Mouse (Mus musculus): ENCODE results near the gene Cd9.

The Cd9 gene

DNA sequence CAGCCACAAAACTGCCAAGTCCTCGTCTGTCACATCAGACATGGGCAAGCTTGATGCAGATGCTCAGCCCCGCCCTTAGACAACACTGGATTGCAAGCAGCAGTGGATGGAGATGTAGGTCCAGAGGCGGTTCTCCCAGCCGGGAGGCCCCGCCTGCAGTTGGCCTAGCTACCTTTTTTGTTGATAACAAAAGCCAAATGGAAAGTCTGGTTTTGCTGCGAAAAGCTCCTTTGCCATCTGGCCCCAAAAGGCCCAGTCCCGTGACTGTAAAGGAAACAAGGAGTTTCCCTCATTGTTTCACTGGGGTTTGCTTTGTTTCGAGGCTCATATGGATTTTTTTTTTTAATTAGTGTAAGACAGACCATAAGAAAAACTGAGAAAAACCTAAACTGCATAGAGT, 18.5 kb downstream of the Cd9 start:
- DNase-seq (ENCODE audit: low spot score in 2 of 2), result no peak

DNA sequence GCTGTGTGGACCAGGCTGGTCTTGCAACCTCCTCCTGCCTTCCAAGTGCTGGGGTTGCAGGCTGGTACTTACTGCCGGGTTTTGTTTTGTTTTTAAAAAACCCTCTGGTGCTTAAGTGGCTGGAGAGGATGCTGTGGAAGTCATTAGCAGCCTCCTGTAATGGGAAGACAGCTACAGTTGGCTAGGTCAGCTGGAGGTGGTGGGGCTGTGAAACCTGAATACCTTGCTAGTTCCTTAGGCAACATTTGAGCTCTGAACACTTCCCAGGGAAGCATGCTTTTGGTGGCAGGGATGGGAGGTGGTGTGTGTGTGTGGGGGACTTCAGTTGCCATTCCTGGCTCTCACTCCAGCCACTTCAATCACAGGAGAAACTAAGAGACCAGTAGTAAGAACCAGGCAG, 19.4 kb downstream of the Cd9 start:
- DNase-seq (ENCODE audit: low spot score in 2 of 2), result no peak

DNA sequence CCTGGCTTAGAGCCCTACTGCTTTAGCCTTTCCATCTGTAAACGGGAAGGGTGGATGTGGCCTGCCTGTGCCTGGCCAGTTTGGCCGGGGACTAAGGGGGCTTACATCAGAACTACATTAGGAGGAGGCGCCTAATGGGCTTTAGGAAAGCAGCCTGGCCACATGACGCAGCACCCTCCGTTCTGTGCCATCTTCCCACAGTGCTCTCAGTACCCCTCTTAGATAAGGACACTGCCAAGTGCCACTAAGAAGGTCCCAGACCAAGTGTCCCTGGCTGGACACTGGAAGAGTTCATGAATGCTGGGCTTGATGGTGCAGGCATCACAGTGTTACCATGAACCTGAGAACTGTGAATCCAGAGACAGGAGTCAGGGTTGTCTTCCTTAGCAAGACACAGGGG, 20.7 kb downstream of the Cd9 start:
- no peak for DNase-seq (ENCODE audit: low spot score in 2 of 2)

DNA sequence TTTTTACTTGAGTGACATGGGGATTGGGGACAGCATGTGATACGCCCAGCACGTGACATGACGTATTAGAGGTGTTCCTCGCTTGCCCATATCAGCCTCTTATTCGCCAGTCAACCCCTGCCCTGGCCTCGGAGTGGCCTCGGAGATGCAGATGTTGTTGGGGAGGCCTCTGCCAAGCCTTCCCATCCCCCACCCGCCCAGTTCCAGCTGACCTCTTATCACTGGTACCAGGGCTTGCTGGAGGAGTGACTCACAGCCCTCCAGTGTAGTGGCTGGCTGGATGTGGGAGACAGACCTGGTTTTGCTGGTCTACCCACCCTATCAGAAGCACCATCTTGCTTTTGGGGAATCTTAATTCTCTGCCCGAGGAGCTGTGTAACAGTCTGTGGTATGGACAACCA, 21.3 kb downstream of the Cd9 start:
- DNase-seq (ENCODE audit: low spot score in 2 of 2), result no peak

DNA sequence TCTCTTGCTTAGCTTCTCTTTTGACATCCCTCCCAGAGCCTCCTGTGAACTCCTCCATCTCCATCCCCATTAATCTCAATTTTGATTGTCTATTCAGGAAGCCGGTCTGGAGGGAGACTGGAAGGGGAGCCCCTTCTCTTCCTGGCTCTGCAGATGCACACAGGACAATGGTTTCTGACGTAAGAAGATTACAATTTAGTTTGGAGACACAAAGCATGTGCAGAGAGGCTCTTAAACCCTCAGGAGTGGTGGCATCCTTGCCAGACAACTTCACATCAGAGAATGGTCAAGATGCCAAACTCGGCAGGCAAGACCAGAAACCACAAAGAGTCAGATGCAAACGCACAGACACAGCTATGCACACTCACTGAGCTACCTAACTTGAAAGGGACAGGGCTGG, 22.7 kb downstream of the Cd9 start:
- DNase-seq (ENCODE audit: low spot score in 2 of 2), result no peak

DNA sequence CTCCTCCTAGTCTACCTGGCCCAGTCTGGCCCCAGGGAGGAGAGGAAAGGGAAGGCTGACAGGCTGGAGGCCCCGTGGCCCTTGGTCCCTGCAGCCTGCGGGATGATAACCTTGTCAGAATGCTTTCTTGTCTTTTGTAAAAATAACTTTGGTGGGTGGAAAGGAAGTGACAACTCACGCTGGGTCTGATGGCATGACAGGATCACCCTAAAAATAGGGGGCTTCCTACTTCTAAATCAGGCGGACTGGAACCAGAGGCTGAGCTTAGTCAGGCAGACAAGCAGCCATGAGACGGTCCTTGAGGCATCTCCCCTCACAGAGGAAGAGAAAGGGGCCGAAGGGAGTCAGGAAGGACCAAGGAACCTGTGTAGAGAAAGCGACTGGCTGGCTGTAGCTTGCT, 23.3 kb downstream of the Cd9 start:
- DNase-seq (ENCODE audit: low spot score in 2 of 2), result no peak

DNA sequence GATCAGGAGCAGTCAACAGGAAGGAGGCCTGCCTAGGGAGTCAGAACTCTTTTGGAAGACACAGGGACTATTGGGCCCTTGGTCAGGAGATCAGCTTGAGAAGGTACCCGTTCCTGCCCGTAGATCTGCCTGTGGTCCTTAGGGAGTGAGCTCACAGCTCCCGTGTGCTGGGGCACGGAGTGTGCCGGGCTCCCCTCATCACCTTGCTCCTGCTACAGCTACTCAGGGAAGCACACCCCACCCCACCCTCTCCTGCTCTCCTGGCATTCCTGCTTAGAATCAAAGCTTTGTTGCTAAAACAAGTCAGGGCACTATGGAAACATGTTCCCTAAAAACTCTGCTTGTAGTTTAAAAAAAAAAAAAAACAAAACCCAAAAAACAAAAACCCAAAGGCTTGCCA, 24.0 kb downstream of the Cd9 start:
- DNase-seq (ENCODE audit: low spot score in 2 of 2), result no peak

DNA sequence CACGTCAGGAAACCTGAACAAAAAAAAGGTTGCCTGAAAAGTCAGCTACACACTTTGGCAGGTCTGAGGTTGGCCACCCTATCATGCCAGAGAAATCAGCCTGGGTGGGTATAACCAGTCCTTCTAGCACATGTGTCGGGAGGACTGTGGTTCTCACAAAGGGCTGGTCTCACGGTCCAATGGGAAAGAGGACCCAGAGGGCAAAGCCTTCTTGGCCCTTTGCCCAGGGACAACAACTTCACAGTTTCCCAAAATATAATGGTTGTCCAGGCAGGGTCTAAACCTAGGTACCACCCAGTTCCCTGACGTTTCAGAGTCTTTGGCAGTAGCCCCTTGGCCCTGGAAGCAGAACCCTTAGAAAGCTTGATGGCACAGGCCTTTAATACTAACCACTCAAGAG, 25.4 kb downstream of the Cd9 start:
- no peak for DNase-seq (ENCODE audit: low spot score in 2 of 2)

DNA sequence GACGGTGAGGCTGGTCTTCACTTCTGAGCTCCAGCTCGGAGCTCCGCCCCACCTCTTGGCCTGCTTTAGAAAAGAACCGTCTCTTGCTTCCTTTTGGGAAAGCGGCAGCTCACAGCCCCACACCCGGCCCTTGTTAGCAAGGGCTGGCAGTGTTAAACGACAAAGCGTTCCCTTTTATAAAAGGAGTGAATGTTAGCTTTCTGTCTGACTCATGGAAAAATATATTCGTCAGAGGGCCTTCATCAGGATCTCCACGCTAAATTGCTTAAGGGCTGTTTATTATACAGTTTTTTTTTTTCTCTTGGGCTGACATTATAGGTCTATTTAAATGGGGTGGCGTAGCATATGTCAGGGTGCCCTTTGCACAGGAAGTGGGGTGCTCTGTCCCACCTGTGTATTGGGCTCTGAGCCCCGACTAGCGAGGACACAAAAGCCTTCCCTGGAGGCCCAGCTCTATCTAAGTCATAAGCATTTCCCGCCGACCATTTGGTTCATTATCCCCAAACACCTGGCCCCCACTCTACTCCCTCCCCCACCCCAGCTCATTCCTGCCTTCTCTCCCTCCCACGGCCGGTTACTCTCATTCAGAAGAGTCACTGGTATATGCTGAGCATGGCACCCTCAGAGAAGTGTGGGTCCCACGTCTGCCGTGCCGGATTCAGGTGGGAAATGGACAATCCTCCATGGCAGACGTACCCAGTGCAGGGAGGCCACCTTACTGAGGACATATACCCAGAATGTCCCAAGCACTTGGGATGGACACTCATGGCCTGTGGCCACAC, 26.2 kb downstream of the Cd9 start:
- DNase-seq (ENCODE audit: low spot score in 2 of 2), result no peak

DNA sequence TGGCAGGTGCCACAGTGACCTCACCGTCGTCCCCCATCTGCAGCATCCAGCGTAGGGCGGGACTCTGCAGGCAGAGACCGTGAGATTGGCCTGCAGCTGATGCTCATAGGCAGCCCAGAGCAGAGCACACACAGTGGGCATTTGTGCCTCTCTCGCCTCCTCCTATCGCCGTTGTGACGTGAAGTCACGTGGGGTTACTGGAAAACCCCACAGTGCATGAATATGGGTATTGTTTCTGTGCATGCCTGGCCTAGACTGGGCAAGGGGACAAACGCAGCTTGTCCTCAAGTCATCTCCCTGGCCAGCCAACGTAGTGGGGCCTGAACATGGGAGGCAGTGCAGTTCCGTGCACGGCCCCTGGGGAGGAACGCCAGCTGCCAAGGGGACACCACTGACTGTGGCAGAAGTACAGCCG, 27.3 kb downstream of the Cd9 start:
- DNase-seq (ENCODE audit: low spot score in 2 of 2), result peak; percentile 67 to 79

DNA sequence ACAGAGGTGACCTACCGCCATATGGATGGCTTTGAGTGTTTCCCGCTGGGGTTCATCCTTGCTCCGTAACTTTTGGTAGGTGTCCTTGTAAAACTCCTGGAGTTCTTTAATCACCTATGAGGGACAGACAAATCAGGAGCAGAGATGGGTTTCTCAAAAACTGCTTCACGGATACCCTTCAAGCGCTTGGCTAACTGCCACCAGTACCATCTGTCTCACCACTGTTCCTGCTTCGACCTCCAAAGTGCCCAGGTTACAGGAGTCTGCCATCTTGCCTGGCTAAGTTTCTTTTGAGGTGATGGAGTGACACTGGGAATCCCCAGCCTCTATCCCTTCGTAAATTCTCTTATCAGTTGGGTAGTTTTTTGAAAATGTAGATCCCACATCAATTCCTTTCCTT, 32.3 kb downstream of the Cd9 start:
- no peak for DNase-seq (ENCODE audit: low spot score in 2 of 2)

DNA sequence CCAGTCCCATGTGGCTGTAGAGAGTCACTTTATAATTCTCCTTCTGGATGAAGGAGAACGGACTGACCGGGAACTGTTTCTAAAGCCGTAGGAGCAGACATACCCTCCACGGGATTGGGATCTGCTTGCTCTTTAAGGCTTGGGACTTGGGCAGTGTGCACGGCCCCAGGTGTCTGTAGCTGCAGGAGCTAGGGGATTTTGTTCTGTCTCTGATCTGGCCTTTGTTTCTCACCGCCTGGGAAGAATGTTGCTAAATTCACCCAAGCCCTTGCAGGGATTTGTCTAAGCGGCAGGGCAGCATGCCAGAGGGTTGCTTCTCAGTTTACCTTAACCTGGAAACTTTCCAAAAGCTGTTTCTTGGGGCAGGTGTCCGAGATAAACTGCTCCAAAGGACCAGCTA, 32.8 kb downstream of the Cd9 start:
- DNase-seq (ENCODE audit: low spot score in 2 of 2), result no peak

DNA sequence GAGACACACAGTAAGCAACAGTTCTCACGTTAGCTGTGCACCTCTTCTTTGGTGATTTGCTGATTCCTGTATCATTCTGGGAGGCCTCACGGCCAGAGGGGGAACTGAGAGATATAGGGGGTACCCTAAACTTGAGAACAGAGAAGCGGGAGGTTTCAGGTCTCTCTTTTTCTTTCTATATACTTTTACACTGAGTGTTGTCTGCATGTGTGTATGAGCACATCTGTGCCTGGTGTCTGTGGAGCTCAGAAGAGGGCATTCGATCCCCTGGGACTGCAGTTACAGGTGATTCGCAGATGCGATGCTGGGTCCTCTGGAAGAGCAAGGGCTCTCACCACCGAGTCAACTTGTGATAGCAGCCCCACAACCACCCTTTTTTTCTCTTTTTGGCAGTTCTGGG, 33.3 kb downstream of the Cd9 start:
- no peak for DNase-seq (ENCODE audit: low spot score in 2 of 2)

DNA sequence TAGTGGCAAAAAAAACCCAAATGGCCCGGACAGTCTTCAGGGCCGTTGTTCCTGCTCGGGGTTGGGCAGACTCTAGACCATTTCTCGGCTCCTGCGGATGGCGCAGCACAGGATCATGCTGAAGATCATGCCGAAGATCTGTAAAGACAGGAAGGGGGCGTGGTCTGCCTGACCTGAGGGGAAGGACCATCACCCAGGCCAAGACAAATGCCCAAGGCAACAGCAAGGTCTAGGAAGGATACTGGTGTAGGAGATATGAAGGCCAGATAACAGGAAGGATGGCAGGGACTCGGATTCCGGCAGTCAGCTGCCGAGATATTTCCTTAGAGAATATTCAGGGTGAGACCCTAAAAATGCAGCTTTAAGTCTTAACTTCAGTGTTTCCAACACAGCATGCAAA, 34.0 kb downstream of the Cd9 start:
- no peak for DNase-seq (ENCODE audit: low spot score in 2 of 2)

DNA sequence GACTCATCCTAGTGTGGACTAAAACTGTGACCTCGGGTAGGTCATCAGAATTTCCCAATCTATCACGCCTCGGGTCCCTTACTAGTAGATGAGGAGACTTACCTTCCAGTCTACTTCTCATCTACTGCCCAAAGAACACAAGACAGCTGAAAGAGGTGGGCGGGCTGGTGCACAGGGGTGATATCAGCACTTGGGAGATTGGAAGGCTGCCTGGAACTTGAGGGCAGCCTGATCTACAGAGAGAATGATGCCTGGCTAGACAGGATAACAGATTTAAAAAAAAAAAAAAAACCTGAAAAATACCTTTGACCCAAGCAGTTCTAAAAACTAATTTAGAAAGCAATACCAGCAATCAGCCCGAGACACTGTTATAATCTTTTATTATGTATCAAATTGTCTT, 34.7 kb downstream of the Cd9 start:
- DNase-seq (ENCODE audit: low spot score in 2 of 2), result no peak

DNA sequence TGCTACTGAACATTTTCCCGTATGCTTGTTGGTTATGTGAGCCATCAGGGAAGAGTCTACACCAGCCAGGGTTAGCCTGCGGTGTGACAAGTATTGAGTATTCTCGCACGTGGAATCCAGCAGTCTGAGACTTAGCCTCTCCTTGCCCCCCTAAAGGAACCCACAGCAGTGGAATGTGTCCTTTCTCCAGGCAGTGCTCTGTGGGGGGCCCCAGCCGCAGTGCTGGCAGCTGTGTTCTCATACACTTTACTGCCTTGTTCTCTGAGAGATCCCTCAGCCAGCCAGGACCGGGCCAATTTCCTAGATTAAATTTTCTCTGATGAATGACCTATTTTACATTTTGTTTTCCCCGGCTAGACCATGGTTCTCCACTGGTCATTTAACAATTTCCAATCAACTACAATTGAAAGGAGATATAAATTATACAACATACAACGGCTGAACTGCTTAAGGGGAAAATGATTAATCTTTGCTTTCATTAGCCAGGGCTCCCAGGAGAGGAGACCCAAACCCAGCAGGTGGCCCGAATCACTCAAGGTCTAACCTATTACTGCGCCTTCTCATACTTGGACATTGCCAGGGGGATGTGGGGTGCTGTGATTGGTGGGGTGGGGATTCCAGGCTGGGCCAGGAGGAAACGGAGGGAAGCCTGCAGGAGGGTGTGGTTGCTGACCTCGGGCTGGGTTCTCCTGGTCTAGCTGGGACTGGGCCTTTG, 38.6 kb downstream of the Cd9 start:
- no peak for DNase-seq (ENCODE audit: low spot score in 2 of 2)

DNA sequence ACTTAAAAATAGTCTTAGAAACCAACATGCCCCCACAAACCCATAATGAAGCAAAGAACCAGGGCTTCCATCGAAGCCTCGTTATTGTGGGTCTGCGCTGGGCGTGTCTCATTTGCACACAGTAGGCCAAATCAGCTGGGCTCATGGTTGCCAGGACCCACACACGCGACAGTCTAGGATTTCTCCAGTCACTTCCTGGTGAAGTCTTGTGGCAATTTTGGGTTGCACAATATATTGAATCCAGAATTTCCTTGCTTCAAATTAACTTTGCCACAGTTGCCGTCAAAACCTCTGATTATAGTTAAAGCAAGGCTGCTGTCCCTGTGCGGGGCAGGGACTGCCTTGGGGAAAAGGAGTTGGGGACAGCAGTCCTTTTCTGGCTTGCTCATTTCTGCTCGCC, 39.9 kb downstream of the Cd9 start:
- DNase-seq (ENCODE audit: low spot score in 2 of 2), result no peak

DNA sequence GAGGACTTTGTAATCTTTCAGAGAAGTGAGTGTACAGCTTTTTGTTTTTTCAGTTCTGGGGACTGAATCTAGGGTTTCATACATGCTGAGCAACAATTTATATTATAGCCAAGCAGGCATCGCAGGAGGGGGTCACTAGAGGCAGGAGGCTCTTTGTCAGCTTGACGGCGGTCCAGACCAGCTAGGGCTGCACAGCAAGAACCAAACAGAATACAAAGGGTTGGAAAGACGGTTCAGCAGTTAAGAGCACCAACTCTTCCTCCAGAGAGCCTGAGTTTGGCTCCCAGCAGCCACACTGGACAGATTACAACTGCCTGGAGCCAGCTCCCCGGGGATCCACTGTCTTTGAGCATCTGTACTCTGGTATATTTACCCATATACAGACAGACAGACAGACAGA, 40.3 kb downstream of the Cd9 start:
- DNase-seq (ENCODE audit: low spot score in 2 of 2), result no peak

DNA sequence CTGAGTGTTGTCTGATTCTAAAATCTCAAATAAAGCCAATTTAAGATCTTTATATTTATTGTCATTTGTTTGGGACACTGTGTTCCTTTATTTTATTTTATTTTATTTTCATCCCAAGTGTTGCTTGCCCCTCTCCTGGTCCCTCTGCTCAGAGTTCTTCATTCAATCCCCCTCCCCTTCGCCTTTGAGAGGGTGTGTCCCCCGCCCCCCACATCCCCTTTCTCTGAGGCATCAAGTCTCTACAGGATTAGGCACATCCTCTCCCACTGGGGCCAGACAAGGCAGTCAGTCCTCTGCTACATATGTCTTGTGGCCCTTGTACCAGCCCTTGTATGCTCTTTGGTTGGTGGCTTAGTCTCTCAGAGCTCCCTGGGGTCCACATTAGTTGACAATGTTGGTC, 46.9 kb downstream of the Cd9 start:
- no peak for DNase-seq (ENCODE audit: low spot score in 2 of 2)

DNA sequence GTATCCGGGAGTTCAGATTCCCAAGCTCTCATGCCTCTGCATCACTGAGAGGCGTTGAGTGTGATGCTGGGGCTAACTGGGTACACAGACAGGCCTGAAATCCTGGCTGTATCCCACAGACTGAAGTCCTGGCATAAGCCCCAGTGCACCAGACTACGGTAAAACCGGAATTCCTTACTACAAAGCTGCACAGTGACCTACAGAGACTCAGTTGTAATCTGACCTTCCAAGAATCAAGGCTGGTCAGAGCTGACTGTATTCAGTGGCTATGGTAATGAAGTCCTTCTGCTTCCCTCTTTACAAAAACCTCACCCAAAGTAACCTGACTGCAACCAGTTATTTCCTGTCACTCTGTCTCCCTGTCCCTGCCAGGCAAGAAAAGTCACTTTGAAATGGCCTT, 47.4 kb downstream of the Cd9 start:
- no peak for DNase-seq (ENCODE audit: low spot score in 2 of 2)

DNA sequence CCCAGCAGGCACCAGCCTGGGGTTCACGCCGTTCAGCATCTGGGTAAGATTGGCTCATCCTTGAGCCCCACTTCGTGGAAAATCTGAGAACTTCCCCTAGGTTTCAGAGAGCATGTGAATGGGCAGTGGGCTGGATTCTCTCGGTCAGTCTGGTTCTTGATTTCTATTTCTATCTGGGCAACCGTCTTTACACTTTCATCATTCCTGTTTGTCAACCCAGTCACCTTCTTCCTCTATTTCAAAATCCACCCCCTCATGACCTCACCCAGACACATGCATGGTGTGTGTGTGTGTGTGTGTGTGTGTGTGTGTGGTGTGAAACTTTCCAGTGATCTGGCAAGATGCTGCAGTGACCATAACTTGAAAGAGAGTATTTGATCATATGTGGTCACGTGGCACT, 49.2 kb downstream of the Cd9 start:
- DNase-seq (ENCODE audit: low spot score in 2 of 2), result no peak

DNA sequence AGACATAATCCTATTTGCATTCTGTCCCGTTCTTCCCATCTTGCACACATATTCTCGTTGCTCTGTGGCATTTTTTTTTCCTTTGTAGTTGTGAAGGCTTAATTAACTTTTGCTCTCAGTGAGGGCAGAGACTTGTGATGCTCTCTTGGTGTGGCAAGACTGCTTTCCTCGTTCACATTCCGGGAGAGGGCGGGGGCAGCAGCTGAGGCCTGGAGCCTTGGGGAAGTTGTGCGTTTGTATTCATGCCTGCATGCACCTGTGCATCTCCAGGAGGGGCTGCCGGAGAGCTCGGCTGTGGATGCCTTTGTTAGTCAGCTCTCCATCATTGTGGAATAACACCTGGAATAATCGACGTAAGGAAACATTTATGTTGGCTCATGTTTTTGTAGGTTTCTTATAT, 52.0 kb downstream of the Cd9 start:
- DNase-seq (ENCODE audit: low spot score in 2 of 2), result no peak

DNA sequence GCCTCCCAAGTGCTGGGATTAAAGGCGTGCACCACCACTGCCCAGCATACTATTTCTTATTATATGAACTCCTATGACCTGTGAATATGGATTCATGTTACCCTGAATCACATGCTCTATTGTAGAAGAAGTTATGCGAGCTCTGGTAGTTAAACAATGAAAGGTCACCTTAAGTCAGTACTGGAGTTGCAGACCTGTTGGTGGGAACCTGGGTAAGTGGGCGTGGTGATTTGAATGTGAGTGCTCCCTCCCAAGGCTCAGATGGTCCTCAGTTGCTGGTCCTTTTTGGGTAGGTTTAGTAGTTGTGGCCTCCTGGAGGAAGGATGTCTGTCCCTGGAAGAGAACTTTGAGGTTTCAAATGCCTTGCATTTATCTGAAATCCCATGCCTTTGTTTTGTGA, 57.8 kb downstream of the Cd9 start:
- DNase-seq (ENCODE audit: low spot score in 2 of 2), result no peak

Data from frontal cortex, postnatal 10 days (tissue).